ENCODE assay signal across 12 mouse cellular contexts in the genomic region with DNA sequence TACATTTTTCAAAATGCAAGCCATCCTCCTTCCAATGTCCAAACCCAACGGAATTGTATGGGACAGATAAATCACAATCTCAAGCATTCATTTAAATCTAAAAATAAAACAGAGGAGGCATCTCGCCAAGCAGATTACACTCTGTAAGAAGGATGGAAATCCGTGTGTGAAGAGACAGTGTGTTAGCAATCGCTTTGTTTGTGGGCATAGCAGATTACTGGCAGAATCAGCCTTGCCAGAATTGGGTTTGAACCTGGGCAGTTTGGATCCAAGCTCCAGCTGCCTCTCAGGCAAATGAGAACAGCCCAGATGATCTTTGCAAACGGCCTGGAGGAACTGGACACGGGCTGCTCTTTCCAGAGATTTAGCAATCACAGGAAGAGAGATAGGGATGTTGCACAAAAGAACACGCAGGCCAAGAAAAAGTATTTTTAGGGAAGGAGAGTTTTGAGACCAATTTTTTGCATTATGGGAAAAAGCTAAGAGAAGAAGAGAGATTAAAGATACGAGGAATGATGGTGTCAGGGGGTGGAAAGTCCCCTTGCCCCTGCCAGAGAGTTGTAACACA.
A peak's percentile ranks its signal among the peaks of the same experiment; 100 is the strongest.
DNase-seq lines count a peak whose midpoint lies in the region; ATAC-seq and TF ChIP-seq lines count a peak whose summit lies in the region.
"Had no signal": no experiment of that assay in that cellular context is flagged by ENCODE, and none has a peak within 500 bp of the region (broad histone marks: within the 10 kb centered on the region; RNA-seq: fewer than 3 reads in every experiment).

No protein-coding gene starts in this region.

- no peak for TF ChIP-seq EP300 in heart, postnatal 0 days (IDR thresholded peaks at IDR 0.05; ENCODE audit: low read depth)

- no peaks in the 10 kb centered on the region for H3K36me3 ChIP-seq in testis, adult 2 months (ENCODE audit: control insufficient read depth, insufficient read depth, low read length)
- no peaks in the 10 kb centered on the region for H3K36me3 ChIP-seq in heart, postnatal 0 days (replicated peaks; ENCODE audit: control insufficient read depth, insufficient read depth, low read length)
- no peaks in the 10 kb centered on the region for H3K36me3 ChIP-seq in lung, embryonic 16.5 days (ENCODE audit: control insufficient read depth, insufficient read depth, low read length)
- H3K36me3 ChIP-seq: embryonic facial prominence, embryonic 12.5 days; liver, embryonic 13.5 days had no signal

- H3K4me1 ChIP-seq in testis, adult 2 months (ENCODE audit: control insufficient read depth, insufficient read depth, low read length) = no peaks in the 10 kb centered on the region
- peaks cover 11% of the 10 kb centered on the region for H3K4me1 ChIP-seq in heart, postnatal 0 days (ENCODE audit: control insufficient read depth, insufficient read depth)
- no peaks in the 10 kb centered on the region for H3K4me1 ChIP-seq in lung, embryonic 16.5 days (replicated peaks; ENCODE audit: control insufficient read depth, insufficient read depth, low read length)
- H3K4me1 ChIP-seq: embryonic facial prominence, embryonic 12.5 days; liver, embryonic 13.5 days had no signal

- no peak overlapping the region for H3K4me3 ChIP-seq in testis, adult 2 months (ENCODE audit: control insufficient read depth, low read depth, low read length)
- no peak overlapping the region for H3K4me3 ChIP-seq in heart, postnatal 0 days (ENCODE audit: low read depth, low read length)
- no peak overlapping the region for H3K4me3 ChIP-seq in lung, embryonic 16.5 days (ENCODE audit: low read length)
- H3K4me3 ChIP-seq: embryonic facial prominence, embryonic 12.5 days; liver, embryonic 13.5 days had no signal

- H3K27me3 ChIP-seq in testis, adult 2 months (ENCODE audit: control insufficient read depth, insufficient read depth, low read length) = no peaks in the 10 kb centered on the region
- no peaks in the 10 kb centered on the region for H3K27me3 ChIP-seq in heart, postnatal 0 days (ENCODE audit: control insufficient read depth, insufficient read depth, low read length)
- H3K27me3 ChIP-seq in lung, embryonic 16.5 days (ENCODE audit: control insufficient read depth, insufficient read depth, low read depth, low read length) = no peaks in the 10 kb centered on the region
- H3K27me3 ChIP-seq: embryonic facial prominence, embryonic 12.5 days; liver, embryonic 13.5 days had no signal

- TF ChIP-seq CTCF in testis, adult 2 months (IDR thresholded peaks at IDR 0.05; ENCODE audit: control insufficient read depth, insufficient read depth, insufficient replicate concordance, low read depth, low read length) = no peak
- no peak for TF ChIP-seq CTCF in heart, postnatal 0 days (IDR thresholded peaks at IDR 0.05; ENCODE audit: low read depth)

- no peak for DNase-seq in testis, postnatal 10 days (ENCODE audit: low spot score)
- peak; percentile 22 for DNase-seq in heart, postnatal 0 days (ENCODE audit: low spot score)
- peak; percentile 10 for DNase-seq in testis, postnatal 14 days (ENCODE audit: low spot score)
- DNase-seq in layer of hippocampus, adult 8-10 months (ENCODE audit: low spot score in 2 of 2) = no peak
- DNase-seq in adrenal gland, postnatal 36 days = no peak
- DNase-seq: adrenal gland, postnatal 25 days; cerebellum, postnatal 25 days; liver, embryonic 13.5 days; right cerebral cortex, postnatal 4 days had no signal

- 25% methylated on average over 8 of the region's 8 CpGs for WGBS in heart, postnatal 0 days
- 53% methylated on average over 8 of the region's 8 CpGs for WGBS in lung, embryonic 16.5 days

- H3K4me2 ChIP-seq in heart, postnatal 0 days (ENCODE audit: low read depth, low read length) = no peak overlapping the region
- no peak overlapping the region for H3K4me2 ChIP-seq in lung, embryonic 16.5 days (ENCODE audit: low read depth, low read length)
- H3K4me2 ChIP-seq: embryonic facial prominence, embryonic 12.5 days; liver, embryonic 13.5 days had no signal

- no peaks in the 10 kb centered on the region for H3K9me3 ChIP-seq in heart, postnatal 0 days (replicated peaks; ENCODE audit: control insufficient read depth, low read length)
- no peaks in the 10 kb centered on the region for H3K9me3 ChIP-seq in lung, embryonic 16.5 days (ENCODE audit: control insufficient read depth, low read length)
- H3K9me3 ChIP-seq: embryonic facial prominence, embryonic 12.5 days; liver, embryonic 13.5 days had no signal

- TF ChIP-seq POLR2A in testis, adult 2 months (IDR thresholded peaks at IDR 0.05; ENCODE audit: control insufficient read depth, low read depth, low read length) = no peak

- no peak overlapping the region for H3K9ac ChIP-seq in heart, postnatal 0 days (replicated peaks; ENCODE audit: low read depth, low read length)
- H3K9ac ChIP-seq in lung, embryonic 16.5 days (ENCODE audit: low read length) = no peak overlapping the region
- H3K9ac ChIP-seq: embryonic facial prominence, embryonic 12.5 days; liver, embryonic 13.5 days had no signal

- peak overlapping the region; percentile 67; the same call in 1 of the 2 replicates for H3K27ac ChIP-seq in testis, adult 2 months (ENCODE audit: control insufficient read depth, insufficient read depth, low read depth, low read length)
- H3K27ac ChIP-seq in heart, postnatal 0 days (ENCODE audit: low read depth) = peak overlapping the region; percentile 34
- no peak overlapping the region for H3K27ac ChIP-seq in lung, embryonic 16.5 days (ENCODE audit: low read length)
- H3K27ac ChIP-seq: embryonic facial prominence, embryonic 12.5 days; liver, embryonic 13.5 days had no signal

- ATAC-seq in heart, postnatal 0 days (ENCODE audit: insufficient read depth, low read depth) = no peak
- peak; percentile 69 for ATAC-seq in lung, embryonic 16.5 days (ENCODE audit: low read depth)

Comparison
In these comparisons a context has a peak if more than half of its experiments do, and no peak if none do; other contexts are left out.
1. DNase-seq: peak in heart, postnatal 0 days (single experiment) and testis, postnatal 14 days (single experiment); none in testis, postnatal 10 days (single experiment), layer of hippocampus, adult 8-10 months (0 of 2) and adrenal gland, postnatal 36 days (0 of 2).